Mouse (Mus musculus): ENCODE data around the gene Clstn1. TPM values are rescaled to one million over a fixed set of nuclear protein-coding genes. Genes with fewer than 3 reads are reported as not detected.

Gene Clstn1
- total and polyA plus RNA-seq, 3 experiments, result 6.1 to 26.6 TPM; not detected in 1

DNA sequence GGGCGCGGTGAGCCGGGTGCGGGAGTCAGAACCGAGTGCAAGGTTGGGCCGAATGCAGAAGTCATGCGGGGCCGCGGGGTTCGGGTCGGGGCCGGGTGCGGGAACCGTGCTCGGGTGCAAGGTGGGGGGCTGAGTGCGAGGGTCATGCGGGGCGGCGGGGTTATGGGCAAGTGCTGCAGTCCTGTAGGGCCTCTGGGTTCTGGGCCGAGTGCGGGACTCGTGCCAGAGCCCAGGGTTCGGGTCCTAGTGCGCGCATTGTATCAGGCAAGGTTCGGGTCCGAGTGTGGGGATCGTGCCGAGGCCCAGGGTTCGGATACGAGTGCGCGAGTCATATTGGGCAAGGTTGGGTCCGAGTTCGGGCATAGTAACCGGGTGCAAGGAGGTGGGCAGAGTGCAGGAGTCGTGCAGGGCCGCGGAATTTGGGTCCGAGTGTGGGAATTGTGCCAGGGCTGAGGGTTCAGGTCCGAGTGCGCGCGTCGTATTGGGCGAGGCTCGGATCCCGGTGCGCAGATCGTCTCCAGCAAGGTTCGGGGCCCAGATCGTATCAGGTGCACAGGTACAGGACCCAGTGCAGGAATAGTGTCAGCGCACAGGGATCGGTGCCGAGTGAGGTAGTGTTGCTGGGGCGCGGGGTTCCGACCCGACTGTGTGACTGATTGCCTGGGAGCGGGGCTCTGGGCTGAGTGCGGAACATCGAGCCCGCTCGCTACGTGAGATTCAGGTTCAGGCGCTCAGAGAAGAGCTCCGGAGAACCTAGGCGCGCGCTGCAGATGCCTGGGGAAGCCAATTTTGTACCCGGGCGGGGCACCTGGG, 721 bp downstream of the Clstn1 start:
- Histone ChIP-seq H3K4me3 (ENCODE audit: control insufficient read depth in 1 of 2, insufficient read depth in 1 of 2, low read depth in 2 of 2, low read length in 2 of 2) (no peak overlapping the region), H3K79me2 (ENCODE audit: control insufficient read depth, insufficient read depth, low read length, poor library complexity) (no peaks in the 10 kb centered on the region), H3K36me3 (ENCODE audit: control insufficient read depth in 1 of 2, insufficient read depth in 2 of 2, low read length in 2 of 2) (no peaks in the 10 kb centered on the region), H3K9ac (ENCODE audit: control insufficient read depth, low read depth, low read length, poor library complexity, severe bottlenecking) (no peak overlapping the region), H3K27ac (ENCODE audit: control insufficient read depth, low read depth, low read length) (no peak overlapping the region), H3K27me3 (ENCODE audit: control insufficient read depth in 1 of 2, insufficient read depth in 2 of 2, low read length in 2 of 2) (peaks cover 0 to 2% of the 10 kb centered on the region in 2 experiments; a peak in 2 of 4 replicates), H3K4me1 (ENCODE audit: control insufficient read depth in 1 of 2, insufficient read depth in 2 of 2, low read length in 2 of 2) (no peaks in the 10 kb centered on the region), H3K9me3 (replicated peaks; ENCODE audit: insufficient read depth, low read length) (no peaks in the 10 kb centered on the region)
- TF ChIP-seq POLR2A (IDR thresholded peaks at IDR 0.05; ENCODE audit: control insufficient read depth in 1 of 2, insufficient read depth in 1 of 2, low read depth in 1 of 2, low read length in 2 of 2, poor library complexity in 1 of 2), result no peak
- TF ChIP-seq ZMIZ1 (IDR thresholded peaks at IDR 0.05; ENCODE audit: low read depth, low read length), result no peak
- TF ChIP-seq USF2 (IDR thresholded peaks at IDR 0.05; ENCODE audit: borderline replicate concordance in 1 of 2, insufficient read depth in 1 of 2, low read depth in 1 of 2, low read length in 2 of 2), result no peak
- TF ChIP-seq MAZ (IDR thresholded peaks at IDR 0.05; ENCODE audit: low read depth, low read length), result no peak
- no peak for TF ChIP-seq RCOR1 (IDR thresholded peaks at IDR 0.05; ENCODE audit: low read depth, low read length)
- TF ChIP-seq CTCF (IDR thresholded peaks at IDR 0.05 in 2 of 3, conservative IDR thresholded peaks at IDR 0.05 in 1 of 3; ENCODE audit: control insufficient read depth in 1 of 3, insufficient read depth in 1 of 3, low read depth in 2 of 3, low read length in 3 of 3, poor library complexity in 1 of 3, severe bottlenecking in 1 of 3), result no peak
- no peak for TF ChIP-seq MXI1 (IDR thresholded peaks at IDR 0.05; ENCODE audit: low read depth, low read length)
- no peak for TF ChIP-seq CHD1 (IDR thresholded peaks at IDR 0.05; ENCODE audit: low read depth, low read length)
- no peak for TF ChIP-seq ZKSCAN1 (IDR thresholded peaks at IDR 0.05; ENCODE audit: low read depth, low read length)
- TF ChIP-seq KAT2A (conservative IDR thresholded peaks at IDR 0.05; ENCODE audit: low read depth, low read length), result no peak
- no peak for TF ChIP-seq NRF1 (IDR thresholded peaks at IDR 0.05; ENCODE audit: insufficient read depth, low read depth, low read length, poor library complexity, severe bottlenecking)
- TF ChIP-seq EP300 (IDR thresholded peaks at IDR 0.05; ENCODE audit: low read depth in 1 of 2, low read length in 2 of 2), result no peak
- TF ChIP-seq TCF12 (IDR thresholded peaks at IDR 0.05; ENCODE audit: low read depth, low read length), result no peak
- TF ChIP-seq MAX (IDR thresholded peaks at IDR 0.05; ENCODE audit: low read length), result no peak
- TF ChIP-seq JUND (IDR thresholded peaks at IDR 0.05; ENCODE audit: low read depth, low read length), result no peak
- no peak for TF ChIP-seq ELF1 (IDR thresholded peaks at IDR 0.05; ENCODE audit: low read depth, low read length)
- no peak for TF ChIP-seq MAFK (IDR thresholded peaks at IDR 0.05; ENCODE audit: borderline replicate concordance, low read depth, low read length)
- DNase-seq (ENCODE audit: low read depth, low spot score), result no peak

DNA sequence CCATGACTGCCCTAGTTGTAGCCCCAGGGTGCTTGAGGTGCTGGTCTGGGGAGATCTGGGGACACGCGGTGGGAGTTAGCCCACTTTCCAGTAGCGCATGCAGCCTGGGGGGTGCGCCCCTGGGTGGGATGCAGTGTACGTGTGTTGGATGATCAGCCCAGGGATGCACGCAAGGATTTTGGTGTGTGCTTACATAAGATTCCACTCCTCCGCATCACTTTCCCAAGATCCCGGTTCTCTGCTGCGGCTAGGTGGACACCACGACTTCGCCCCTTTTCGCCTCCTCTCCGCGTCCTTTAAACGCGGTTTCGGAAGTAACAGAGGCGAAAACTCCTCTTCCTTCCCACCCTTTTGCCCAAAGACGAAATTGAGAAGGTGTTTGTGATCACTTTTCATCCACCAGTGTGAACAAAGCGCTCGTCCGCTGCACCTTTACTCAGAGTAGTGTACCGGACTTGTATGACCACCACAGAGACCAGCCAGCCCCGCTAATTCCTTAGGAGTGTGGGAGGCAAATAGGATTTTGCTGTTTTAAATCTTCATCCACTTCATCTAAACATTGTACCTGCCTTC, 1.4 kb downstream of the Clstn1 start:
- Histone ChIP-seq H3K4me1 (ENCODE audit: control insufficient read depth in 1 of 2, insufficient read depth in 2 of 2, low read length in 2 of 2) (no peaks in the 10 kb centered on the region), H3K27ac (ENCODE audit: control insufficient read depth, low read depth, low read length) (no peak overlapping the region), H3K9ac (ENCODE audit: control insufficient read depth, low read depth, low read length, poor library complexity, severe bottlenecking) (no peak overlapping the region), H3K9me3 (replicated peaks; ENCODE audit: insufficient read depth, low read length) (no peaks in the 10 kb centered on the region), H3K36me3 (ENCODE audit: control insufficient read depth in 1 of 2, insufficient read depth in 2 of 2, low read length in 2 of 2) (no peaks in the 10 kb centered on the region), H3K27me3 (ENCODE audit: control insufficient read depth in 1 of 2, insufficient read depth in 2 of 2, low read length in 2 of 2) (peaks cover 0 to 2% of the 10 kb centered on the region in 2 experiments; a peak in 2 of 4 replicates), H3K79me2 (ENCODE audit: control insufficient read depth, insufficient read depth, low read length, poor library complexity) (no peaks in the 10 kb centered on the region), H3K4me3 (ENCODE audit: control insufficient read depth in 1 of 2, insufficient read depth in 1 of 2, low read depth in 2 of 2, low read length in 2 of 2) (no peak overlapping the region)
- no peak for DNase-seq (ENCODE audit: low read depth, low spot score)
- no peak for TF ChIP-seq MAZ (IDR thresholded peaks at IDR 0.05; ENCODE audit: low read depth, low read length)
- TF ChIP-seq MYB (IDR thresholded peaks at IDR 0.05; ENCODE audit: low read depth, low read length), result no peak
- no peak for TF ChIP-seq GABPA (IDR thresholded peaks at IDR 0.05; ENCODE audit: low read depth, low read length)
- no peak for TF ChIP-seq RCOR1 (IDR thresholded peaks at IDR 0.05; ENCODE audit: low read depth, low read length)
- TF ChIP-seq CTCF (IDR thresholded peaks at IDR 0.05 in 2 of 3, conservative IDR thresholded peaks at IDR 0.05 in 1 of 3; ENCODE audit: control insufficient read depth in 1 of 3, insufficient read depth in 1 of 3, low read depth in 2 of 3, low read length in 3 of 3, poor library complexity in 1 of 3, severe bottlenecking in 1 of 3), result no peak
- no peak for TF ChIP-seq ZC3H11A (IDR thresholded peaks at IDR 0.05; ENCODE audit: low read depth, low read length)
